Mouse (Mus musculus) kidney, embryonic 14.5 days (tissue): ENCODE data around the gene Olfr62. TPM values are rescaled to one million over a fixed set of nuclear protein-coding genes. Genes with fewer than 3 reads are reported as not detected.
A peak's percentile ranks its signal among the peaks of the same experiment; 100 is the strongest.

Experiments
- ATAC-seq: fragments of 200-750 bp; cut with Nextera tagmentation; 2 replicates; pipeline ENCODE4 v1.8.0; 2017; ENCODE audit warnings: moderate number of reproducible peaks, mild to moderate bottlenecking, moderate TSS enrichment, moderate library complexity; ENCODE audit not compliant: low FRiP score, low TSS enrichment
- H3K27ac ChIP-seq: fragments of 300-500 bp; sonication (generic); 2 replicates; pipeline ENCODE4 v1.5.1; 2014; ENCODE audit warnings: low read depth, mild to moderate bottlenecking, low read length, moderate library complexity, mixed read lengths
- H3K27me3 ChIP-seq: fragments of 300-500 bp; sonication (generic); 2 replicates; pipeline ENCODE4 v1.6.1; 2014; ENCODE audit warnings: mild to moderate bottlenecking, low read length; ENCODE audit not compliant: control insufficient read depth, insufficient read depth
- H3K36me3 ChIP-seq: fragments of 300-500 bp; sonication (generic); 2 replicates; pipeline ENCODE4 v1.6.1; 2014; ENCODE audit warnings: low read length, mixed read lengths; ENCODE audit not compliant: control insufficient read depth, insufficient read depth
- H3K4me1 ChIP-seq: fragments of 300-500 bp; sonication (generic); 2 replicates; pipeline ENCODE4 v1.6.1; 2014; ENCODE audit warnings: low read length, mixed read lengths; ENCODE audit not compliant: control insufficient read depth, insufficient read depth
- H3K4me2 ChIP-seq: fragments of 300-500 bp; sonication (generic); replicated peaks from 2 replicates; pipeline ENCODE4 v1.6.1; 2014; ENCODE audit warnings: low read depth, mild to moderate bottlenecking, low read length
- H3K4me3 ChIP-seq: fragments of 300-500 bp; sonication (generic); 2 replicates; pipeline ENCODE4 v1.5.1; 2014; ENCODE audit warnings: mild to moderate bottlenecking, low read length
- H3K9ac ChIP-seq: fragments of 300-500 bp; sonication (generic); 2 replicates; pipeline ENCODE4 v1.6.1; 2014; ENCODE audit warnings: low read depth, mild to moderate bottlenecking, low read length, moderate library complexity
- H3K9me3 ChIP-seq: fragments of 300-500 bp; sonication (generic); 2 replicates; pipeline ENCODE4 v1.6.1; 2016; ENCODE audit warnings: low read length; ENCODE audit not compliant: control insufficient read depth
- WGBS: fragments of 180-500 bp; shearing (Covaris S2); extraction: QIAGEN DNeasy Blood & Tissue Kit; methylation state at CpG from one replicate; pipeline ENCODE4 v1.1.7; 2014; 5-methylcytosine and 5-hydroxymethylcytosine counted together
- polyA plus RNA-seq: library from polyadenylated mRNA; unstranded; fragments of >200 nt; fragmentation: Nextera tagmentation; extraction: Ambion mirVana; gene quantifications from 2 replicates; pipeline ENCODE4 v1.2.1, GENCODE M21; 2014

Olfr62 gene
- polyA plus RNA-seq, 1 experiment from 2014 or later = not detected

DNA sequence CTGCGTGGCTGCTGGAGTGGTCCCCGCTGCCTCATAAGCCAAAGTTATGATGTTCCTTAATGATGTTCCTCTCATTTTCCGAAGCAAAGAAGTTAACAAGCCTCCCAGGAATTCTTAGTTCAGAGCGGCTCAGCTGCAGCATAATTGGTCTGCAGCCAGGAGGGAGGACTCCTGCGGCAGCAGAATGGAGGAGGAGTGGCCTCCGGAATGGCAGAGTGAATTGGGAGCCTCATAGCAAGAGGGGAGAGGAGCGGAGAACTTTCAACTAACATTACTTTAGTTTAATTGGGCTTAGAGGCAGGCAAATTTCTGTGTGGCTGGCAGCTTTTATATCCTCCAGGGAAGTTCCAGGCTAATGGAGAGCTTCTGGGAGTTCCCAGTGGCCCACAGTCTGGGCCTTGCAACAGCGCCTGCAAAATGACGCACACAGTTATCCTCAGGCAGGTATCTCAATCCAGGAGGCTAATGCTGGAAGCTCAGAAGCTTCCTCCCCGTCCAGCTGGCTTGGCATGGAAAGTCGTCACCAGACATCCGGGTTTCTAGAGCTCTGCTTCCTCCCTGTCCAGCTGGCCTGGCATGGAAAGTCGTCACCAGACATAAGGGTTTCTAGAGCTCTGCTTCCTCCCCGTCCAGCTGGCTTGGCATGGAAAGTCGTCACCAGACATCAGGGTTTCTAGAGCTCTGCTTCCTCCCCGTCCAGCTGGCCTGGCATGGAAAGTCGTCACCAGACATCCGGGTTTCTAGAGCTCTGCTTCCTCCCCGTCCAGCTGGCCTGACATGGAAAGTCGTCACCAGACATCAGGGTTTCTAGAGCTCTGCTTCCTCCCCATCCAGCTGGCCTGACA is 16.2 kb upstream of the Olfr62 start:
- no peak for ATAC-seq
- Histone ChIP-seq H3K9me3 (no peaks in the 10 kb centered on the region), H3K27me3 (no peaks in the 10 kb centered on the region), H3K9ac (no peak overlapping the region), H3K4me1 (no peaks in the 10 kb centered on the region), H3K27ac (no peak overlapping the region), H3K4me2 (no peak overlapping the region), H3K4me3 (no peak overlapping the region), H3K36me3 (no peaks in the 10 kb centered on the region)
- 46% methylated on average over 20 of the region's 20 CpGs for WGBS

DNA sequence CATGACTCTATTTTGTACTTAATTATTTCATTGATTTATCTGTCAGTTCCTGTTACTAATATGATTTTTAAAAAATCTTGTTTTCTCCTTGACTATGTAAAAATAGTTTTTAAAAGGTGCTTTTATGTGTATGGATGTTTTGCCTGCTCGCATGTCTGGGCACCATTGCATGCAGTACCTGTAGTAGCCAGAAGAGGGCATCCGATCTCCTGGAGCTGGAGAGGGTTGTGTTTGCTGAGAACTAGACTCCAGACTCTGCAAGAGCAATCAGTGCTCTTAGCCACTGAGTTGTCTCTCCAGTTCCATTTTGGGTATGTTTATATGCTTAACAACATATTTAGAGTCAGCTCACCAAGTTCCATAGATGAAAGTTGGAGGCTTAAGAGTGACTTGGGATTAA is 13.5 kb upstream of the Olfr62 start:
- WGBS = 12% methylated on average over 2 of the region's 2 CpGs
- no peaks in the 10 kb centered on the region for H3K36me3 ChIP-seq
- ATAC-seq = no peak
- H3K27me3 ChIP-seq = no peaks in the 10 kb centered on the region
- no peaks in the 10 kb centered on the region for H3K9me3 ChIP-seq
- no peak overlapping the region for H3K4me3 ChIP-seq
- no peak overlapping the region for H3K9ac ChIP-seq
- no peak overlapping the region for H3K27ac ChIP-seq
- no peak overlapping the region for H3K4me2 ChIP-seq
- H3K4me1 ChIP-seq = no peaks in the 10 kb centered on the region

GRCm38 (mm10) chr4:118687086-118687485 is 28.3 kb downstream of the Olfr62 start:
- Histone ChIP-seq H3K27me3 (no peaks in the 10 kb centered on the region), H3K36me3 (no peaks in the 10 kb centered on the region), H3K4me3 (no peak overlapping the region), H3K4me2 (no peak overlapping the region), H3K9me3 (no peaks in the 10 kb centered on the region), H3K4me1 (no peaks in the 10 kb centered on the region), H3K27ac (no peak overlapping the region), H3K9ac (no peak overlapping the region)
- no peak for ATAC-seq
- 54% methylated on average over 2 of the region's 2 CpGs for WGBS

- WGBS = 49% methylated on average over 12 of the region's 12 CpGs
- H3K27me3 ChIP-seq = no peaks in the 10 kb centered on the region
- no peaks in the 10 kb centered on the region for H3K4me1 ChIP-seq
- no peak within 1 kb of the TSS for H3K4me3 ChIP-seq
- no peak within 1 kb of the TSS for H3K9ac ChIP-seq
- no peaks in the 10 kb centered on the region for H3K9me3 ChIP-seq
- no peak within 1 kb of the TSS; the same call in 1 of the 2 replicates for H3K27ac ChIP-seq
- H3K36me3 ChIP-seq = no peaks in the 10 kb centered on the region
- peak; percentile 73 for ATAC-seq
- H3K4me2 ChIP-seq = no peak within 1 kb of the TSS
These were observed 33.7 kb downstream of the Olfr62 start, which contains the start of gene Olfr1342 for GRCm38 (mm10) chr4:118692412-118692973. Gene Olfr1342 (minus strand): TSS chr4:118692756.

DNA sequence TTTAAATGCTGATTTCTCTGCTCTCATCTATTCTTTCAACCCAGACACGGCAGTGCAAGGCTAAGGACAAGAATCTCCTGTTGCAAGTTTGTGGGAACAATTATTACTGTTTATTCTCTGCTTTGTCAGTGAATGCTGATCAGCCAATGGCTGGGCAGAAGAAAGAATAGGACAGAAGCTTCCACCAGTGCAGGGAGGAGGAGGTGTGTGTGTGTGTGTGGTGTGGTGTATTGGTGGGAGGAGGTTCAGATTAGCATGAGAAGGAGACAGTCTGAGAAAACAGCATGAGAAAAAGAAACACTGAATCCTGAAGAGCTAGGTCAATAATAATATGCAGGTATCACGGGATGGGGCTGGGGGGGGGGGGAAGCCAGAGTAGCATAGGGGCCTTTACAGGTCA is 35.1 kb downstream of the Olfr62 start:
- H3K9ac ChIP-seq = no peak overlapping the region
- 45% methylated on average over 2 of the region's 2 CpGs for WGBS
- no peak overlapping the region for H3K27ac ChIP-seq
- H3K36me3 ChIP-seq = no peaks in the 10 kb centered on the region
- H3K27me3 ChIP-seq = no peaks in the 10 kb centered on the region
- no peak overlapping the region for H3K4me2 ChIP-seq
- H3K9me3 ChIP-seq = no peaks in the 10 kb centered on the region
- no peak for ATAC-seq
- H3K4me3 ChIP-seq = no peak overlapping the region
- H3K4me1 ChIP-seq = no peaks in the 10 kb centered on the region

DNA sequence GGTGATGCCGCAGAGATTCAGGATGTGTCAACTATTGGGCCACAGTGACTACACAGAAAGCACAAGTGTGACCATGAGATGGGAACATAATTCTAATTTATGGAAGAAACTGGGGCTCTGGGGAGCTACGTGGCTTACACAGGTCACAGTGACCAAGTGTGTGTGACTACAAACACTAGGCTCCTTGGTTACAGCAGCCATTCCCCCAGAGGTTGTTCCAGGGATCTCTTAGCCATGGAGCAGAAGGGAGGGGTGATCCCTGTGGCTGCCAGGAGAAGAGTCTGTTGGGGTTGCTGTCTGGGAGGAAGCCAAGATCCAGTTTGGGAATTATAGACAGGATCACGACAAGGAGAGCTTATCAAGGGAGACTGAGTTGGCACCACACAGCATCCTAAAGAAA is 44.5 kb downstream of the Olfr62 start, which contains the start of gene Olfr1341:
TSS of gene Olfr1341 (plus strand) at position 301 of the 400 bp plus-strand sequence.
- 81% methylated on average over 3 of the region's 3 CpGs for WGBS
- ATAC-seq = no peak
- Histone ChIP-seq H3K9me3 (no peaks in the 10 kb centered on the region), H3K4me2 (no peak within 1 kb of the TSS), H3K4me3 (no peak within 1 kb of the TSS), H3K9ac (no peak within 1 kb of the TSS), H3K27ac (no peak within 1 kb of the TSS), H3K36me3 (no peaks in the 10 kb centered on the region), H3K4me1 (no peaks in the 10 kb centered on the region), H3K27me3 (no peaks in the 10 kb centered on the region; the same call in 1 of the 2 replicates)

- H3K27ac ChIP-seq = no peak overlapping the region
- H3K36me3 ChIP-seq = no peaks in the 10 kb centered on the region
- no peak for ATAC-seq
- H3K9me3 ChIP-seq = no peaks in the 10 kb centered on the region
- no peak overlapping the region for H3K9ac ChIP-seq
- H3K4me2 ChIP-seq = no peak overlapping the region
- WGBS = 92% methylated on average over 5 of the region's 5 CpGs
- H3K4me3 ChIP-seq = no peak overlapping the region
- no peaks in the 10 kb centered on the region for H3K4me1 ChIP-seq
- H3K27me3 ChIP-seq = peaks cover 2% of the 10 kb centered on the region; the same call in 1 of the 2 replicates
These were observed 49.3 kb downstream of the Olfr62 start for GRCm38 (mm10) chr4:118708086-118708485.

- Histone ChIP-seq H3K4me1 (no peaks in the 10 kb centered on the region), H3K9ac (no peak overlapping the region), H3K27me3 (0 out of 2 replicates have a peak, but pooled peaks cover 2% of the 10 kb centered on the region), H3K36me3 (no peaks in the 10 kb centered on the region), H3K27ac (no peak overlapping the region), H3K9me3 (no peaks in the 10 kb centered on the region), H3K4me3 (no peak overlapping the region), H3K4me2 (no peak overlapping the region)
- 44% methylated on average over 1 of the region's 1 CpGs for WGBS
- no peak for ATAC-seq
These were observed 52.9 kb downstream of the Olfr62 start for GRCm38 (mm10) chr4:118711656-118712055.
